Mouse (Mus musculus) liver, adult 2 months (tissue): ENCODE measurements around the gene Ovca2. TPM values are rescaled to one million over a fixed set of nuclear protein-coding genes. Genes with fewer than 3 reads are reported as not detected.

ENCODE experiments used
- DNase-seq: peaks from one replicate; pipeline ENCODE4 v3.0.0-alpha.2; 2011; ENCODE audit warnings: low read depth, low spot score; ENCODE audit errors: extremely low read depth
- H3K27ac ChIP-seq: fragments of 200-500 bp; replicated peaks from 2 replicates; pipeline ENCODE4 v1.5.1; 2012; ENCODE audit warnings: low read depth, mild to moderate bottlenecking, control low read depth, inconsistent platforms, low read length; ENCODE audit not compliant: insufficient read depth
- H3K27me3 ChIP-seq: fragments of 200-500 bp; 2 replicates; pipeline ENCODE4 v1.6.1; 2012; ENCODE audit warnings: mild to moderate bottlenecking, moderate library complexity, low read length, inconsistent platforms; ENCODE audit not compliant: control insufficient read depth, insufficient read depth
- H3K36me3 ChIP-seq: fragments of 200-500 bp; 2 replicates; pipeline ENCODE4 v1.6.1; 2012; ENCODE audit warnings: low read length, inconsistent platforms; ENCODE audit not compliant: control insufficient read depth, insufficient read depth
- H3K4me1 ChIP-seq: fragments of 200-500 bp; 2 replicates; pipeline ENCODE4 v1.6.1; 2011; ENCODE audit warnings: low read length; ENCODE audit not compliant: control insufficient read depth, insufficient read depth
- H3K4me3 ChIP-seq: fragments of 200-500 bp; 2 replicates; pipeline ENCODE4 v1.5.1; 2011; ENCODE audit warnings: low read depth, mild to moderate bottlenecking, control low read depth, low read length, moderate library complexity; ENCODE audit not compliant: insufficient read depth
- H3K79me2 ChIP-seq: fragments of 200-500 bp; 2 replicates; pipeline ENCODE4 v1.6.1; 2012; ENCODE audit warnings: inconsistent platforms, mild to moderate bottlenecking, low read length, moderate library complexity; ENCODE audit not compliant: control insufficient read depth, insufficient read depth
- H3K9ac ChIP-seq: fragments of 200-500 bp; 2 replicates; pipeline ENCODE4 v1.6.1; 2012; ENCODE audit warnings: low read depth, mild to moderate bottlenecking, control low read depth, inconsistent platforms, low read length
- CTCF ChIP-seq: fragments of 200-500 bp; IDR thresholded peaks from 2 replicates; pipeline ENCODE4 v1.5.1; 2011; ENCODE audit warnings: low read depth, low read length, control low read depth
- POLR2A ChIP-seq: fragments of 200-500 bp; IDR thresholded peaks from 2 replicates; pipeline ENCODE4 v1.6.1; 2011; ENCODE audit warnings: low read length, control low read depth; ENCODE audit not compliant: insufficient read depth; ENCODE audit errors: extremely low read depth
- WGBS: fragments of 180-500 bp; shearing (Covaris S2); methylation state at CpG from one replicate; pipeline ENCODE4 v1.1.7; 2018; 5-methylcytosine and 5-hydroxymethylcytosine counted together
- polyA plus RNA-seq: library from polyadenylated mRNA; depleted of rRNA; stranded (reverse); fragments of >200 nt; gene quantifications from 2 replicates; pipeline ENCODE4 v1.2.3, GENCODE M21; 2012
- total RNA-seq: library from RNA; depleted of rRNA; stranded (reverse); fragments of >200 nt; gene quantifications from 2 replicates; pipeline ENCODE4 v1.2.3, GENCODE M21; 2014

The Ovca2 gene
- total and polyA plus RNA-seq, 2 experiments, result 5.7 to 6.7 TPM

GRCm38 (mm10) chr11:75210093-75210492 is 31.5 kb upstream of the Ovca2 start:
- 47% methylated on average over 4 of the region's 4 CpGs for WGBS
- no peaks in the 10 kb centered on the region for H3K36me3 ChIP-seq
- peaks cover 24% of the 10 kb centered on the region for H3K4me1 ChIP-seq
- no peak for DNase-seq
- H3K27ac ChIP-seq, result no peak overlapping the region
- TF ChIP-seq POLR2A (no peak), CTCF (no peak)
- peaks cover 16% of the 10 kb centered on the region for H3K79me2 ChIP-seq
- H3K27me3 ChIP-seq, result no peaks in the 10 kb centered on the region
- no peak overlapping the region for H3K9ac ChIP-seq
- H3K4me3 ChIP-seq, result no peak overlapping the region

GRCm38 (mm10) chr11:75209363-75209762 is 30.7 kb upstream of the Ovca2 start:
- Histone ChIP-seq H3K4me1 (peaks cover 24% of the 10 kb centered on the region), H3K9ac (no peak overlapping the region)

GRCm38 (mm10) chr11:75206347-75206746 is 27.7 kb upstream of the Ovca2 start:
- Histone ChIP-seq H3K27me3 (no peaks in the 10 kb centered on the region), H3K36me3 (no peaks in the 10 kb centered on the region), H3K4me3 (no peak overlapping the region), H3K79me2 (peaks cover 27% of the 10 kb centered on the region), H3K9ac (no peak overlapping the region), H3K27ac (no peak overlapping the region), H3K4me1 (peaks cover 31% of the 10 kb centered on the region)
- no peak for DNase-seq
- WGBS, result 95% methylated on average over 4 of the region's 4 CpGs
- TF ChIP-seq CTCF (no peak), POLR2A (no peak)

More at GRCm38 (mm10) chr11:75209363-75209762, 30.7 kb upstream of the Ovca2 start:
- 75% methylated on average over 4 of the region's 4 CpGs for WGBS
- peaks cover 19% of the 10 kb centered on the region for H3K79me2 ChIP-seq
- TF ChIP-seq CTCF (no peak), POLR2A (no peak)
- H3K27me3 ChIP-seq, result no peaks in the 10 kb centered on the region
- DNase-seq, result no peak
- no peak overlapping the region for H3K27ac ChIP-seq
- H3K36me3 ChIP-seq, result no peaks in the 10 kb centered on the region
- H3K4me3 ChIP-seq, result no peak overlapping the region

- peaks cover 25% of the 10 kb centered on the region for H3K4me1 ChIP-seq
- peaks cover 21% of the 10 kb centered on the region for H3K79me2 ChIP-seq
Measured at GRCm38 (mm10) chr11:75204472-75204871, 25.8 kb upstream of the Ovca2 start.

GRCm38 (mm10) chr11:75203926-75204325 is 25.3 kb upstream of the Ovca2 start:
- H3K79me2 ChIP-seq, result peaks cover 21% of the 10 kb centered on the region
- TF ChIP-seq CTCF (no peak), POLR2A (no peak)
- H3K9ac ChIP-seq, result no peak overlapping the region
- H3K27me3 ChIP-seq, result no peaks in the 10 kb centered on the region
- H3K4me3 ChIP-seq, result no peak overlapping the region
- H3K4me1 ChIP-seq, result peaks cover 25% of the 10 kb centered on the region
- no peak for DNase-seq
- H3K36me3 ChIP-seq, result no peaks in the 10 kb centered on the region
- no peak overlapping the region for H3K27ac ChIP-seq
- WGBS, result 40% methylated on average over 4 of the region's 4 CpGs

More at GRCm38 (mm10) chr11:75204472-75204871, 25.8 kb upstream of the Ovca2 start:
- Histone ChIP-seq H3K9ac (peak overlapping the region; percentile 14; the same call in 1 of the 2 replicates), H3K27me3 (no peaks in the 10 kb centered on the region), H3K4me3 (no peak overlapping the region), H3K27ac (no peak overlapping the region), H3K36me3 (no peaks in the 10 kb centered on the region)
- no peak for DNase-seq
- 41% methylated on average over 9 of the region's 9 CpGs for WGBS
- TF ChIP-seq CTCF, result no peak
- no peak for TF ChIP-seq POLR2A

GRCm38 (mm10) chr11:75201721-75202120 is 23.1 kb upstream of the Ovca2 start:
- H3K9ac ChIP-seq, result no peak overlapping the region
- H3K79me2 ChIP-seq, result peaks cover 30% of the 10 kb centered on the region
- DNase-seq, result peak; percentile 73
- no peaks in the 10 kb centered on the region for H3K36me3 ChIP-seq
- peaks cover 25% of the 10 kb centered on the region for H3K4me1 ChIP-seq
- 24% methylated on average over 8 of the region's 8 CpGs for WGBS
- H3K27ac ChIP-seq, result peak overlapping the region; percentile 7; the same call in 1 of the 2 replicates
- TF ChIP-seq CTCF, result no peak
- no peaks in the 10 kb centered on the region for H3K27me3 ChIP-seq
- H3K4me3 ChIP-seq, result no peak overlapping the region
